Mouse (Mus musculus) neural tube, embryonic 12.5 days (tissue): ENCODE measurements at regions not wholly inside any gene's neighbourhood (a gene's known extent, or its start where the extent isn't known, plus 50 kb on each side); places are given as distances from the start of the nearest gene placed in this dataset.

Source experiments
- ATAC-seq: fragments of 200-750 bp; cut with Nextera tagmentation; 2 replicates; pipeline ENCODE4 v1.8.0; 2017; ENCODE audit warnings: low read depth, mild to moderate bottlenecking, moderate TSS enrichment, moderate library complexity; ENCODE audit not compliant: low FRiP score
- H3K27ac ChIP-seq: fragments of 300-500 bp; sonication (generic); 2 replicates; pipeline ENCODE4 v1.5.1; 2016
- H3K27me3 ChIP-seq: fragments of 300-500 bp; sonication (generic); replicated peaks from 2 replicates; pipeline ENCODE4 v1.6.1; 2016; ENCODE audit warnings: mild to moderate bottlenecking
- H3K36me3 ChIP-seq: fragments of 300-500 bp; sonication (generic); 2 replicates; pipeline ENCODE4 v1.6.1; 2016; ENCODE audit warnings: mild to moderate bottlenecking
- H3K4me1 ChIP-seq: fragments of 300-500 bp; sonication (generic); 2 replicates; pipeline ENCODE4 v1.6.1; 2016
- H3K4me2 ChIP-seq: fragments of 300-500 bp; sonication (generic); replicated peaks from 2 replicates; pipeline ENCODE4 v1.6.1; 2016; ENCODE audit warnings: mild to moderate bottlenecking
- H3K4me3 ChIP-seq: fragments of 300-500 bp; sonication (generic); 2 replicates; pipeline ENCODE4 v1.5.1; 2016
- H3K9ac ChIP-seq: fragments of 300-500 bp; sonication (generic); 2 replicates; pipeline ENCODE4 v1.6.1; 2016; ENCODE audit warnings: mild to moderate bottlenecking
- H3K9me3 ChIP-seq: fragments of 300-500 bp; sonication (generic); 2 replicates; pipeline ENCODE4 v1.6.1; 2016; ENCODE audit warnings: mild to moderate bottlenecking
- WGBS: fragments of 180-500 bp; shearing (Covaris S2); methylation state at CpG from one replicate; pipeline ENCODE4 v1.1.7; 2016; 5-methylcytosine and 5-hydroxymethylcytosine counted together

DNA sequence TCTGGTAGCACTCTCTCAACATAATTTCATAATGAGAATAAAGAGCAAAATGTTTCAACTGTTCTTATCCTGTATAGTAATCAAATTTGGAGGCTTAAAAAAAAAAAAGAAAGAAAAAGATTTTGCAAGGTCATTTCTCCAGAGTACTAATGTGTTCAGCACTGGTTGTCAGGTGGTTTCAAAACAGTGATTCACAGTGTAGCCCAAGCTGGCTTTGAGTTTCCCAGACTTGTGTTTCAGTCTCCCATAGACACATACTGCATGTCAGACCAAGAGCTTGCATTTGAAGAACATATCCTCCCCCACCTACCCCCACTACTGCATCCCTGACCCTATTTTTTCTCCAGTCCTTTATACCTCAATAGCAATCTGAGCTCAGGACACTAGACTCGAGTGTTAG, 107.2 kb upstream of the Ank start:
- no peaks in the 10 kb centered on the region for H3K4me1 ChIP-seq
- no peak overlapping the region for H3K27ac ChIP-seq
- H3K4me2 ChIP-seq = no peak overlapping the region
- no peaks in the 10 kb centered on the region for H3K36me3 ChIP-seq
- H3K9me3 ChIP-seq = no peaks in the 10 kb centered on the region
- WGBS = 80% methylated on average over 1 of the region's 1 CpGs
- H3K9ac ChIP-seq = no peak overlapping the region
- no peak overlapping the region for H3K4me3 ChIP-seq
- no peaks in the 10 kb centered on the region for H3K27me3 ChIP-seq
- ATAC-seq = no peak

DNA sequence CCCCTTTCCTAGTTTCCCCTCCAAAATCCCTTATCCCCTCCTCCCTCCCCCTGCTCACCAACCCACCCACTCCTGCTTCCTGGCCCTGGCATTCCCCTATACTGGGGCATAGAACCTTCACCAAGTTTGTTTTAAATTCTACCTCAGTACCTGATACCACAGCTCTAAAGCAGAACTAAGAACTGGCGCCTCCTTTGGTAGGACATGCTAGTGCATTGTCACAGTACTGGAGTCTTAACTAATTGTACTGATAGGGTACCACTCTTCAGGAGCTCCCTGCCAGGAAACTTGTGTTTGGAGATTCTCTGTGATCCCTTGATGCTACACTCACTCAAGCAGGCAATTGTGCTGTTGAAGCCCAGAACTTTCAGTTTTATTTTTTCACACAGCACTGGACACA, 92.0 kb upstream of the Ank start:
- Histone ChIP-seq H3K9me3 (no peaks in the 10 kb centered on the region), H3K4me1 (no peaks in the 10 kb centered on the region), H3K4me2 (no peak overlapping the region), H3K4me3 (no peak overlapping the region), H3K36me3 (no peaks in the 10 kb centered on the region), H3K9ac (no peak overlapping the region), H3K27me3 (no peaks in the 10 kb centered on the region), H3K27ac (no peak overlapping the region)
- ATAC-seq = no peak
- WGBS = 68% methylated on average over 1 of the region's 1 CpGs

GRCm38 (mm10) chr15:27378601-27379094, 87.8 kb upstream of the Ank start:
- no peak overlapping the region for H3K4me3 ChIP-seq
- H3K36me3 ChIP-seq = no peaks in the 10 kb centered on the region
- WGBS = 85% methylated on average over 3 of the region's 3 CpGs
- no peak overlapping the region for H3K4me2 ChIP-seq
- no peak overlapping the region for H3K27ac ChIP-seq
- ATAC-seq = no peak
- no peaks in the 10 kb centered on the region for H3K4me1 ChIP-seq
- no peak overlapping the region for H3K9ac ChIP-seq
- no peaks in the 10 kb centered on the region for H3K27me3 ChIP-seq
- H3K9me3 ChIP-seq = no peaks in the 10 kb centered on the region

GRCm38 (mm10) chr15:27380436-27380945, 86.0 kb upstream of the Ank start:
- Histone ChIP-seq H3K27ac (no peak overlapping the region), H3K36me3 (no peaks in the 10 kb centered on the region), H3K4me1 (no peaks in the 10 kb centered on the region), H3K27me3 (no peaks in the 10 kb centered on the region), H3K9me3 (no peaks in the 10 kb centered on the region), H3K4me3 (no peak overlapping the region), H3K4me2 (no peak overlapping the region), H3K9ac (no peak overlapping the region)
- WGBS = 63% methylated on average over 4 of the region's 4 CpGs
- no peak for ATAC-seq

- Histone ChIP-seq H3K36me3 (no peaks in the 10 kb centered on the region), H3K9me3 (no peaks in the 10 kb centered on the region), H3K27ac (no peak overlapping the region), H3K9ac (no peak overlapping the region), H3K4me1 (no peaks in the 10 kb centered on the region), H3K27me3 (no peaks in the 10 kb centered on the region), H3K4me2 (no peak overlapping the region), H3K4me3 (no peak overlapping the region)
- whole genome bisulfite sequencing = 80% methylated on average over 2 of the region's 2 CpGs
- no peak for ATAC-seq
These were observed 84.9 kb upstream of the Ank start for GRCm38 (mm10) chr15:27381565-27381964.

DNA sequence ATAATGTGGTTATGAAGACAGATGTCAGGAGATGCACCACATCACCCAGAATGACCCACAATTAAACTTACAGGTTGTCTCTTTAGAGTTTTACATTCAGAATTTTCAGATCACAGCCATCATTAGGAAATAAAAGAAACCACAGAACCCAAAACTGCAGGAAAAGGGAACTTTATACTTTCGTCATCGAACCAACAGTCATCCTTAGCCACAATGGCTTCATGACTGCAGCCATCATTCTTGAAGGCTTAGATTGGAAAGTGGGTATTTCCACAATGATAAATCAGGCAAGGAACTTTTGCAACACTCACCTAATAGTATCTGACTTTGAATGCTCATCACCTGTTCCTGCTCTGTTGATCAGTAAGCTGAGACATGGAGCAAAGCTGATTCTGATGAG, 75.9 kb upstream of the Ank start:
- Histone ChIP-seq H3K4me1 (no peaks in the 10 kb centered on the region), H3K27ac (no peak overlapping the region), H3K36me3 (no peaks in the 10 kb centered on the region), H3K27me3 (no peaks in the 10 kb centered on the region), H3K4me2 (no peak overlapping the region), H3K9ac (no peak overlapping the region), H3K4me3 (no peak overlapping the region), H3K9me3 (no peaks in the 10 kb centered on the region)
- no peak for ATAC-seq
- WGBS = 95% methylated on average over 2 of the region's 2 CpGs

DNA sequence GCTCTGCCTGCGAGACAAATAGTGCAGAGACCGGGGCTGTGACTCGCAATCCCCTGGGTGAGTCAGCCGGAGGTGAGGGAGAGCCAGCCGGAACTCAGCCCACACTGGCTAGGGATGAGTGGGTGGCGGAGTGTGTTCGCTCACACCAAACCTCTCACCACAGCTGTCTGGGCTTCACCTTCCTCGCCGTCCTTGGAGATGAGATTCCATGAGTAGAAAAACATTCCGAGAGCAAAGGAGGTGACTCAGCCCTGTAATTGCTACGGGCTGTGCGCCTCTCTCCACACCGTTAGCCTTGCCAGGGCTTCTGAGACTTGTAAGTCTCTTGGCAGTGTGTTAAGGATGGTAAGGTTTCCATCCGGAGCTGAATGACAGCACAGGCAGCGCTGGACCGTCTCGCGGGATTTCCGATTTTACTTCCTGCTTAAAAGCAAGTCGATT, 60.7 kb upstream of the Ank start:
- no peaks in the 10 kb centered on the region for H3K27me3 ChIP-seq
- 85% methylated on average over 20 of the region's 20 CpGs for WGBS

DNA sequence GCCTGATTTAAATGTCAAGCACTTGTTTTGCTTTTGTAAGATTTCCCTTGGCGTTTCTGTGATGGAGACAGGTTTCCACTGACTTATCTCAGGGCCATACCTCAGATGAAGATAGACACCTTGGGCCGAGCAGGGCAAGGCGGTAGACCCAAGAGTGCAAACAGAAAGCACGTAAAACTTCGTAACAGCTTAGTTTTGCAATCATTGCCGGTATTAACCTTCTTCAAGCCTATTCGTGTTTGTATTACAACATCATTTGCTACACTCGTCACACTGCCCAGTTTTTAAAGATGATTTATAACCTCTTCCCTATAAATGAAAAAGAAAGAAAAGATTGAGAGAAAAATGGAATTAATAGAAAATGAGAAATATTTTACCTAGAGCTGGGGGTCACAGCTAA, 56.6 kb upstream of the Ank start:
- Histone ChIP-seq H3K9ac (no peak overlapping the region), H3K27me3 (no peaks in the 10 kb centered on the region), H3K9me3 (no peaks in the 10 kb centered on the region), H3K36me3 (no peaks in the 10 kb centered on the region), H3K4me2 (no peak overlapping the region), H3K4me1 (no peaks in the 10 kb centered on the region), H3K4me3 (no peak overlapping the region), H3K27ac (no peak overlapping the region)
- WGBS = 92% methylated on average over 8 of the region's 8 CpGs
- no peak for ATAC-seq

More for the DNA sequence above, 60.7 kb upstream of the Ank start:
- Histone ChIP-seq H3K9ac (no peak overlapping the region), H3K27ac (no peak overlapping the region), H3K4me2 (no peak overlapping the region), H3K36me3 (no peaks in the 10 kb centered on the region), H3K9me3 (no peaks in the 10 kb centered on the region), H3K4me1 (no peaks in the 10 kb centered on the region), H3K4me3 (no peak overlapping the region)
- ATAC-seq = no peak

GRCm38 (mm10) chr15:27412304-27412703, 54.2 kb upstream of the Ank start:
- no peaks in the 10 kb centered on the region for H3K4me1 ChIP-seq
- no peak overlapping the region for H3K9ac ChIP-seq
- H3K36me3 ChIP-seq = no peaks in the 10 kb centered on the region
- 80% methylated on average over 2 of the region's 2 CpGs for WGBS
- no peaks in the 10 kb centered on the region for H3K9me3 ChIP-seq
- H3K27ac ChIP-seq = no peak overlapping the region
- no peak overlapping the region for H3K4me2 ChIP-seq
- H3K4me3 ChIP-seq = no peak overlapping the region
- H3K27me3 ChIP-seq = no peaks in the 10 kb centered on the region
- no peak for ATAC-seq

DNA sequence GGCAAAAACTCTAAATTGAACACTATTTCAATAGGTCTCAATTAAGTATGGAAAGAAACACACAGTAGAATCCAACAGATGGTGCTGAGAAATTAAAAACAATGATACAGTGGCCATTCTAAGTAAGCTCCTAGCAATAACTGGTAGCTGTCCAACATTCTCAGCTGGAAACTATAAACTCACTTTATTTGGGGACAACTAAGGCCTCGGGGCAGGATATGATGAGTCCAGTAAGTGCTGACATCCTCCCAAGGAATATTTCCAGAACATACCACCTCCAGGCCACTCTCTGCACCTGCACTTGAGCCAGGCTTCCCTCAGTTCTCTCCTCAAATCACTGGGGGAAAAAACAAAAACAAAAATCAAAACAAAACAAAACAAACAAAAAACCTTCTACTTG, 53.7 kb upstream of the Ank start:
- Histone ChIP-seq H3K9me3 (no peaks in the 10 kb centered on the region), H3K27me3 (no peaks in the 10 kb centered on the region), H3K9ac (no peak overlapping the region), H3K4me3 (no peak overlapping the region), H3K27ac (no peak overlapping the region), H3K4me1 (no peaks in the 10 kb centered on the region), H3K36me3 (no peaks in the 10 kb centered on the region), H3K4me2 (no peak overlapping the region)
- 75% methylated on average over 1 of the region's 1 CpGs for WGBS
- ATAC-seq = no peak

GRCm38 (mm10) chr15:27413486-27413885, 53.0 kb upstream of the Ank start:
- Histone ChIP-seq H3K4me3 (no peak overlapping the region), H3K4me2 (no peak overlapping the region), H3K27ac (no peak overlapping the region), H3K9ac (no peak overlapping the region), H3K36me3 (no peaks in the 10 kb centered on the region), H3K9me3 (no peaks in the 10 kb centered on the region), H3K27me3 (no peaks in the 10 kb centered on the region), H3K4me1 (no peaks in the 10 kb centered on the region)
- 90% methylated on average over 7 of the region's 7 CpGs for WGBS
- ATAC-seq = no peak

GRCm38 (mm10) chr15:27414819-27415218, 51.7 kb upstream of the Ank start:
- WGBS = 85% methylated on average over 7 of the region's 7 CpGs

More at GRCm38 (mm10) chr15:27414819-27415218, 51.7 kb upstream of the Ank start:
- Histone ChIP-seq H3K36me3 (no peaks in the 10 kb centered on the region), H3K27me3 (no peaks in the 10 kb centered on the region), H3K9me3 (no peaks in the 10 kb centered on the region), H3K9ac (no peak overlapping the region), H3K4me1 (no peaks in the 10 kb centered on the region), H3K4me3 (no peak overlapping the region), H3K4me2 (no peak overlapping the region), H3K27ac (no peak overlapping the region)
- ATAC-seq = no peak
